Mouse (Mus musculus) layer of hippocampus, adult 9-10 months (tissue): ENCODE results near the gene Gan.

Source experiments
- DNase-seq: peaks from one replicate; pipeline ENCODE4 v3.0.0; 2022; ENCODE audit warnings: low spot score

The Gan gene

GRCm38 (mm10) chr8:117157769-117158091 lies 205 bp upstream of the Gan start:
- peak; percentile 83 for DNase-seq

- no peak for DNase-seq
Observed at GRCm38 (mm10) chr8:117159031-117159430, 1.1 kb downstream of the Gan start.

- DNase-seq = no peak
Observed at GRCm38 (mm10) chr8:117164912-117165311, 7.0 kb downstream of the Gan start.

- DNase-seq = no peak
Observed at GRCm38 (mm10) chr8:117165542-117165941, 7.6 kb downstream of the Gan start.

GRCm38 (mm10) chr8:117166515-117166914 lies 8.6 kb downstream of the Gan start:
- no peak for DNase-seq

- no peak for DNase-seq
Observed at GRCm38 (mm10) chr8:117167243-117167883, 9.4 kb downstream of the Gan start.

- DNase-seq = no peak
Observed at GRCm38 (mm10) chr8:117168378-117168777, 10.4 kb downstream of the Gan start.

- DNase-seq = no peak
Observed at GRCm38 (mm10) chr8:117171826-117172225, 13.9 kb downstream of the Gan start.

GRCm38 (mm10) chr8:117172904-117173303 lies 15.0 kb downstream of the Gan start:
- no peak for DNase-seq

GRCm38 (mm10) chr8:117173690-117174089 lies 15.8 kb downstream of the Gan start:
- DNase-seq = no peak

- DNase-seq = no peak
Observed at GRCm38 (mm10) chr8:117174536-117174935, 16.6 kb downstream of the Gan start.

- DNase-seq = no peak
Observed at GRCm38 (mm10) chr8:117176308-117176707, 18.4 kb downstream of the Gan start.

- no peak for DNase-seq
Observed at GRCm38 (mm10) chr8:117177236-117177635, 19.3 kb downstream of the Gan start.

GRCm38 (mm10) chr8:117178039-117178438 lies 20.1 kb downstream of the Gan start:
- no peak for DNase-seq

- no peak for DNase-seq
Observed at GRCm38 (mm10) chr8:117178676-117179075, 20.7 kb downstream of the Gan start.

- DNase-seq = no peak
Observed at GRCm38 (mm10) chr8:117182746-117183145, 24.8 kb downstream of the Gan start.

- DNase-seq = no peak
Observed at GRCm38 (mm10) chr8:117183664-117184377, 25.9 kb downstream of the Gan start.

- no peak for DNase-seq
Observed at GRCm38 (mm10) chr8:117194355-117194754, 36.4 kb downstream of the Gan start.

- DNase-seq = no peak
Observed at GRCm38 (mm10) chr8:117196593-117196992, 38.7 kb downstream of the Gan start.

- no peak for DNase-seq
Observed at GRCm38 (mm10) chr8:117197551-117197950, 39.6 kb downstream of the Gan start.

- DNase-seq = peak; percentile 48
Observed at GRCm38 (mm10) chr8:117198141-117198935, 40.4 kb downstream of the Gan start.

- DNase-seq = no peak
Observed at GRCm38 (mm10) chr8:117199658-117200057, 41.7 kb downstream of the Gan start.

GRCm38 (mm10) chr8:117200346-117200745 lies 42.4 kb downstream of the Gan start:
- no peak for DNase-seq
